Mouse (Mus musculus) C2C12 (cell line): ENCODE measurements around the gene Asl. TPM values are rescaled to one million over a fixed set of nuclear protein-coding genes. Genes with fewer than 3 reads are reported as not detected.

ENCODE experiments used
- H3K27me3 ChIP-seq: one replicate; pipeline ENCODE4 v1.6.1; 2011; ENCODE audit not compliant: control insufficient read depth, insufficient read depth, insufficient read length
- H3K36me3 ChIP-seq: one replicate; pipeline ENCODE4 v1.6.1; 2011; ENCODE audit not compliant: control insufficient read depth, insufficient read depth
- H3K4me3 ChIP-seq: one replicate; pipeline ENCODE4 v1.5.1; 2011; ENCODE audit warnings: mild to moderate bottlenecking, control low read depth; ENCODE audit not compliant: poor library complexity, insufficient read depth, severe bottlenecking
- H3K79me2 ChIP-seq: one replicate; pipeline ENCODE4 v1.6.1; 2011; ENCODE audit not compliant: control insufficient read depth, insufficient read depth
- H3K79me3 ChIP-seq: one replicate; pipeline ENCODE4 v1.6.1; 2011; ENCODE audit warnings: low read depth, control low read depth
- H3ac ChIP-seq: one replicate; pipeline ENCODE3; 2011; ENCODE audit warnings: low read depth; ENCODE audit not compliant: control insufficient read depth, insufficient read length
- CEBPB ChIP-seq: IDR thresholded peaks from one replicate; pipeline ENCODE4 v1.6.1; 2011; ENCODE audit warnings: low read depth, mild to moderate bottlenecking, control low read depth, moderate library complexity
- CTCF ChIP-seq: IDR thresholded peaks from one replicate; pipeline ENCODE4 v1.5.1; 2011; ENCODE audit not compliant: control insufficient read depth, insufficient read depth, insufficient read length
- FOSL1 ChIP-seq: IDR thresholded peaks from one replicate; pipeline ENCODE4 v1.8.0; 2011; ENCODE audit warnings: mild to moderate bottlenecking, low read length; ENCODE audit not compliant: poor library complexity, insufficient read depth, severe bottlenecking
- MAX ChIP-seq: IDR thresholded peaks from one replicate; pipeline ENCODE4 v1.6.1; 2011; ENCODE audit warnings: mild to moderate bottlenecking, control low read depth
- MYOD1 ChIP-seq: IDR thresholded peaks from one replicate; pipeline ENCODE4 v1.6.1; 2011; ENCODE audit warnings: low read depth; ENCODE audit not compliant: control insufficient read depth, insufficient read length
- MYOG ChIP-seq: IDR thresholded peaks from one replicate; pipeline ENCODE4 v1.6.1; 2011; ENCODE audit not compliant: control insufficient read depth, insufficient read length; ENCODE audit errors: extremely low read depth
- USF1 ChIP-seq: IDR thresholded peaks from one replicate; pipeline ENCODE4 v1.6.1; 2011; ENCODE audit warnings: low read depth, mild to moderate bottlenecking, control low read depth, moderate library complexity
- polyA plus RNA-seq: library from polyadenylated mRNA; unstranded; fragments of >200 nt; fragmentation: generic; extraction: Trizol; gene quantifications from one replicate; pipeline ENCODE4 v1.2.1, GENCODE M21; 2012; ENCODE audit warnings: missing spikeins

Gene Asl
- polyA plus RNA-seq, 1 experiment, result 26.4 TPM

DNA sequence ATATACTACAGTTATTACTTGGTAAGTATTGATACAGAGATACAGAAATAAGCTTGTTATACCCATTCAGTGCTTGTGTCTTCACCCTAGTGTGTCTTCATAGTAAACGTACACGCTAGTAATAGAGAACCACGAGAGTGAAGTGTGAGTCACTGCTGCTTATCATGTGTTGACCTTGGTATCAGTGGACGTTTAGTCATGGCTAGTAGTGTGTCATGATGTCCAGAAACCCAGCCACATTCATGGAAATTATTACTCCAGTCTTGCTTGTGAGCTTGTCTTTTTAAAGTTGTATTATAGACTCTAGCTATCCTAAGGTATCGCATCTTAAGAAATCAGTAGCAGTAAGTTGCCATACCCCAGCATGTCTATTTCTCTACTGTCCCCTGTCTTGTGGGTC lies 50.4 kb downstream of the Asl start:
- Histone ChIP-seq H3K27me3 (no peaks in the 10 kb centered on the region), H3ac (no peak overlapping the region), H3K4me3 (no peak overlapping the region), H3K79me3 (peaks cover 14% of the 10 kb centered on the region), H3K79me2 (peaks cover 14% of the 10 kb centered on the region), H3K36me3 (peaks cover 11% of the 10 kb centered on the region)
- no peak for TF ChIP-seq CEBPB
- TF ChIP-seq MAX, result no peak
- TF ChIP-seq MYOG, result no peak
- no peak for TF ChIP-seq FOSL1
- no peak for TF ChIP-seq CTCF
- no peak for TF ChIP-seq MYOD1
- TF ChIP-seq USF1, result no peak

GRCm38 (mm10) chr5:129977768-129978167 lies 51.3 kb downstream of the Asl start:
- Histone ChIP-seq H3K79me3 (peaks cover 14% of the 10 kb centered on the region), H3K79me2 (peaks cover 14% of the 10 kb centered on the region), H3K27me3 (no peaks in the 10 kb centered on the region), H3K36me3 (peaks cover 6% of the 10 kb centered on the region), H3K4me3 (no peak overlapping the region), H3ac (no peak overlapping the region)
- TF ChIP-seq MAX (no peak), FOSL1 (no peak)

DNA sequence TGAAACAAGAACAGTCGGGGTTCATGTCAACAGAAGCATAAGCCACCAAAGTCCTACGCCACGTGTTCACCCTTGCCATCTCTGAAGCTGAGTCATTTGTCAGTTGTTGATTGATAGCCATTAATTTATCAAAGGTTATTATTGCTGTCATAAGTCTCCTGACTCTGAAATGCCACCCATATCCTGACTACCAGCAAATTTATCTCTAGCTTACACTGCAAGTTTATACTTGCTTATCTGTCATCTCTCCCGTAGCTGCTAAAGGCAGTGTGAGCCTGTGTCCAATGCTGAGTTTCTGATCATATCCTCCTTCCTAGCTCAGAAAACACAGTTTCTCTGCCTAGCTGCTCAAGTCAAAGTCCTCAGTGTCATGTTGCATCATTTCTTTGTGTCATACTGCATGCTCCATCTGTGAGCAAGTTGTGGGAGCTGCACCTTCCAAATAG lies 54.2 kb downstream of the Asl start:
- peaks cover 11% of the 10 kb centered on the region for H3K79me3 ChIP-seq
- no peaks in the 10 kb centered on the region for H3K27me3 ChIP-seq
- peaks cover 6% of the 10 kb centered on the region for H3K36me3 ChIP-seq
- H3K4me3 ChIP-seq, result no peak overlapping the region
- H3K79me2 ChIP-seq, result peaks cover 10% of the 10 kb centered on the region
- TF ChIP-seq FOSL1, result no peak
- TF ChIP-seq CEBPB, result no peak
- no peak for TF ChIP-seq MYOG
- TF ChIP-seq CTCF, result no peak
- TF ChIP-seq MYOD1, result no peak
- no peak for TF ChIP-seq MAX
- no peak for TF ChIP-seq USF1
- no peak overlapping the region for H3ac ChIP-seq

DNA sequence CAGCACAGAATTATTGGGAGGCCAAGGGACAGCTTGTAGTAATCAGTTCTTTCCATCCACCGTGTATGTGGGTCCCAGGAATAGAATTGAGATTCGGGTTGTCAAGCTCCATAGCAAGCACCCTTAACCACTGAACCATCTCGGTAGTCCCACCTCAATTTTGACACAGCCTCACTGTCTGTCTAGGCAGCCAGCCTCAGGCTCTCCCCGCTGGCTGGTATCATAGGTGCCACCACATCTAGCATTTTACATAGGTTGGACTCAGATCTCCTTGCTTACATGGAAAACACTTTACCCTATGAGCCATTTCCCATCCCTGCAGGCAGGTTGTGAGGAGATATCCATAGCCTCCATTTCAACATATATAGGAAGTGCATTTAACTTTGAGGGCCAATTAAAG lies 54.7 kb downstream of the Asl start:
- peaks cover 6% of the 10 kb centered on the region for H3K36me3 ChIP-seq
- H3ac ChIP-seq, result no peak overlapping the region
- H3K4me3 ChIP-seq, result no peak overlapping the region
- TF ChIP-seq CEBPB (no peak), MYOD1 (no peak), MAX (no peak), USF1 (no peak), CTCF (no peak), MYOG (no peak), FOSL1 (no peak)
- H3K79me2 ChIP-seq, result peaks cover 9% of the 10 kb centered on the region
- H3K27me3 ChIP-seq, result no peaks in the 10 kb centered on the region
- peaks cover 9% of the 10 kb centered on the region for H3K79me3 ChIP-seq

- no peak overlapping the region for H3ac ChIP-seq
- H3K79me3 ChIP-seq, result peaks cover 8% of the 10 kb centered on the region
- H3K79me2 ChIP-seq, result peaks cover 22% of the 10 kb centered on the region
- no peak overlapping the region for H3K4me3 ChIP-seq
- peaks cover 6% of the 10 kb centered on the region for H3K36me3 ChIP-seq
- TF ChIP-seq CEBPB (no peak), MYOD1 (no peak), USF1 (no peak), MYOG (no peak), FOSL1 (no peak), MAX (no peak), CTCF (no peak)
- no peaks in the 10 kb centered on the region for H3K27me3 ChIP-seq
Measured at GRCm38 (mm10) chr5:129971491-129971890, 57.6 kb downstream of the Asl start.

- TF ChIP-seq CEBPB, result no peak
- no peak for TF ChIP-seq CTCF
- TF ChIP-seq USF1, result no peak
- TF ChIP-seq MYOG, result no peak
- TF ChIP-seq MYOD1, result no peak
- no peak for TF ChIP-seq MAX
- Histone ChIP-seq H3ac (no peak overlapping the region), H3K4me3 (no peak overlapping the region), H3K36me3 (no peaks in the 10 kb centered on the region), H3K79me2 (peaks cover 50% of the 10 kb centered on the region), H3K79me3 (peaks cover 9% of the 10 kb centered on the region), H3K27me3 (no peaks in the 10 kb centered on the region)
Measured at GRCm38 (mm10) chr5:129968417-129968816, 60.6 kb downstream of the Asl start.
